12 mouse cellular contexts compared by ENCODE assay signal in the genomic region with DNA sequence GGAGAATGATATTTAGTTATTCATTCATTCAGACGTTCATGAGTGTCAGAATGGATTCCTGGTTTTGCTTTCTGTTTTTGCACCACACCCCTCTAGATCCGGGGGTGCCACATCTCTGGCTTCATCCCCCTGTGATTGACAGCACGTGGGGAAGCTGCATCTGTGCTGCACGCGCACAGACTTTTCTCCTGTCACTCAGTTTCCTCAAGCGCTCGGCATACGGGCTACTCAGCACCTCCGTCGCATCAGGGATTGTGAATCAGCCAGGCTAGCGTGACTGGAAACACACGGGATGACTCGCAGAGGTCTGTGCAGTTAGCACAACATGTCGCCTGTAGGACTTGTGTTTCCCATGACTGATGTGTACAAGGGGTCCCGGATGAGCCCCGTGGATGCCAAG.
"Had no signal": no experiment of that assay in that cellular context is flagged by ENCODE, and none has a peak within 500 bp of the region (broad histone marks: within the 10 kb centered on the region; RNA-seq: fewer than 3 reads in every experiment).

No protein-coding gene starts in this region.

- ATAC-seq: liver, embryonic 12.5 days; midbrain, embryonic 13.5 days had no signal

- H3K4me2 ChIP-seq: limb, embryonic 15.5 days; liver, embryonic 12.5 days; lung, embryonic 15.5 days; midbrain, embryonic 13.5 days; neural tube, embryonic 12.5 days; stomach, embryonic 15.5 days had no signal

- H3K9ac ChIP-seq: limb, embryonic 15.5 days; liver, embryonic 12.5 days; lung, embryonic 15.5 days; midbrain, embryonic 13.5 days; neural tube, embryonic 12.5 days; stomach, embryonic 15.5 days had no signal

- H3K4me1 ChIP-seq: liver, embryonic 12.5 days; lung, embryonic 15.5 days; stomach, embryonic 15.5 days had no signal

- H3K27me3 ChIP-seq: limb, embryonic 15.5 days; liver, embryonic 12.5 days; lung, embryonic 15.5 days; midbrain, embryonic 13.5 days; neural tube, embryonic 12.5 days; stomach, embryonic 15.5 days had no signal

- H3K9me3 ChIP-seq: limb, embryonic 15.5 days; liver, embryonic 12.5 days; lung, embryonic 15.5 days; midbrain, embryonic 13.5 days; neural tube, embryonic 12.5 days; stomach, embryonic 15.5 days had no signal

- H3K36me3 ChIP-seq: limb, embryonic 15.5 days; liver, embryonic 12.5 days; lung, embryonic 15.5 days; neural tube, embryonic 12.5 days; stomach, embryonic 15.5 days had no signal

- H3K4me3 ChIP-seq: limb, embryonic 15.5 days; liver, embryonic 12.5 days; lung, embryonic 15.5 days; midbrain, embryonic 13.5 days; neural tube, embryonic 12.5 days; stomach, embryonic 15.5 days had no signal

- H3K27ac ChIP-seq: kidney, postnatal 0 days; limb, embryonic 15.5 days; liver, embryonic 12.5 days; lung, embryonic 15.5 days; midbrain, embryonic 13.5 days; neural tube, embryonic 12.5 days; stomach, embryonic 15.5 days had no signal

- DNase-seq: kidney, adult 11 months; kidney, adult 9 months; kidney, postnatal 36 days; lung, postnatal 14 days; thymus, postnatal 36 days had no signal
